Mouse (Mus musculus) embryonic fibroblast, embryonic 13.5 days (primary cell): ENCODE data around the gene Col25a1.

Source experiments
- CTCF ChIP-seq: IDR thresholded peaks from 2 replicates; pipeline ENCODE4 v1.5.1; 2011; ENCODE audit warnings: mild to moderate bottlenecking, control low read depth, low read length, moderate library complexity, borderline replicate concordance; ENCODE audit not compliant: insufficient read depth
- POLR2A ChIP-seq: IDR thresholded peaks from 2 replicates; pipeline ENCODE4 v1.6.1; 2011; ENCODE audit warnings: low read depth, mild to moderate bottlenecking, control low read depth, low read length, moderate library complexity

- TF ChIP-seq CTCF (no peak), POLR2A (no peak)
Measured at GRCm38 (mm10) chr3:130329833-130330555, 198.7 kb downstream of the Col25a1 start.
